Mouse (Mus musculus) bone marrow macrophage, adult 2 months (primary cell): Measurements from ENCODE around the gene Cabp4.

Experiments
- CTCF ChIP-seq: IDR thresholded peaks from 2 replicates; pipeline ENCODE4 v1.5.1; 2012; ENCODE audit warnings: low read depth, mild to moderate bottlenecking, low read length, moderate library complexity
- POLR2A ChIP-seq: IDR thresholded peaks from 2 replicates; pipeline ENCODE4 v1.6.1; 2012; ENCODE audit warnings: mild to moderate bottlenecking, low read depth, low read length, borderline replicate concordance

DNA sequence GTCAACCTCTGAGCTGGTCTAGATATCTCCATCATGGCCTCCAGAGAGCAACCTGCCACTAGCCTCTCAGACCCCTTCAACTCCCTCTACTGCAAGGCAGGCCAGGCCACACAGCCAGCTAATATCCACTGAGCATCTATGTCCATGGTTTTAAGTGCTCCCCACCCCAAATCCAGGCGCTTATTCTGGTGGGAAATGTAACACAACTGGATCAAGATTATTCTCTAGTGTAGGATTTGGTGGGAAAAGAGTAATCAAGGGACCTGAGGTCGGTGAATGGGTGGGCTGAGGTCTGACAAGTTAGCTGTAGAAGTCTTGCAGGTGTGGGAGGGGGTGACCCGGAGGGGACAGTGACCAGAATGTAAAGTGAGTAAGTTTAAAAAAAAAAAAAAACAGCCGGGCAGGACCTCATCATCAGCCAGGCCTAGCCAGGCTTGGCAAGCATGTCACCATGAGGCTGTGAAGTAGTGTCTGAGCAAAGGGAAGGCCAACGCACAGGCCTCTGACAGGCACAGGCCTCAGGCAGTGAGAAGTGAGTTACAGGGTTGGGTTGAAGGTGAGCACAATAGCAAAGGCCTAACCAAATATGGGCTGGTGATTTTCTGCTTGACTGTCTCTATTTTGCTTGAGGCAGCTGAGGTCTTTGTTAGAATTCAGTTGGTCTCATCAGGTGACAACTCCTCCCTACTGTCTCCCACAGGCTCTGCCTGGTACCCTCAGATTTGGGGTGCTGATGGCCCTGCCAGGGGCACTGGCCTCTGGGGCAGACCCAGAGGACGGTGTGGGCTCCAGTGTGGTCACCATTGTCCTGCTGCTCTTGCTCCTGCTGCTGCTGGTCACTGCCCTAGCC, 11.6 kb upstream of the Cabp4 start:
- TF ChIP-seq CTCF (no peak), POLR2A (no peak)
